Mouse (Mus musculus) heart, adult 2 months (tissue): ENCODE results near the gene Slc22a17. TPM values are rescaled to one million over a fixed set of nuclear protein-coding genes. Genes with fewer than 3 reads are reported as not detected.

Experiments used
- DNase-seq, 2 experiments: peaks; one replicate each; pipeline ENCODE4 v3.0.0; 2021
- H3K27ac ChIP-seq: fragments of 200-600 bp; 2 replicates; pipeline ENCODE4 v1.8.1; 2022
- H3K27me3 ChIP-seq: fragments of 200-500 bp; 2 replicates; pipeline ENCODE4 v1.6.1; 2012; ENCODE audit warnings: mild to moderate bottlenecking, low read length, inconsistent platforms, mixed read lengths; ENCODE audit not compliant: control insufficient read depth, insufficient read depth
- H3K36me3 ChIP-seq: fragments of 200-500 bp; 2 replicates; pipeline ENCODE4 v1.6.1; 2012; ENCODE audit warnings: low read length, inconsistent platforms; ENCODE audit not compliant: control insufficient read depth, insufficient read depth
- H3K4me1 ChIP-seq: fragments of 200-500 bp; 2 replicates; pipeline ENCODE4 v1.6.1; 2011; ENCODE audit warnings: low read length; ENCODE audit not compliant: control insufficient read depth, insufficient read depth
- H3K4me3 ChIP-seq: fragments of 200-600 bp; 2 replicates; pipeline ENCODE4 v1.8.1; 2022
- H3K79me2 ChIP-seq: fragments of 200-500 bp; replicated peaks from 2 replicates; pipeline ENCODE4 v1.6.1; 2012; ENCODE audit warnings: mild to moderate bottlenecking, inconsistent platforms, low read length, moderate library complexity, mixed read lengths; ENCODE audit not compliant: control insufficient read depth, insufficient read depth
- H3K9ac ChIP-seq: fragments of 200-500 bp; 2 replicates; pipeline ENCODE4 v1.6.1; 2012; ENCODE audit warnings: low read depth, mild to moderate bottlenecking, control low read depth, inconsistent platforms, low read length, mixed read lengths
- CTCF ChIP-seq: fragments of 200-600 bp; IDR thresholded peaks from 2 replicates; pipeline ENCODE4 v1.8.1; 2022; ENCODE audit warnings: antibody characterized with exemption, mild to moderate bottlenecking, moderate library complexity
- EP300 ChIP-seq: fragments of 200-500 bp; IDR thresholded peaks from 2 replicates; pipeline ENCODE4 v1.6.1; 2011; ENCODE audit warnings: low read depth, low read length, control low read depth; ENCODE audit not compliant: insufficient read depth
- POLR2A ChIP-seq: fragments of 200-500 bp; IDR thresholded peaks from 2 replicates; pipeline ENCODE4 v1.6.1; 2011; ENCODE audit warnings: mild to moderate bottlenecking, low read depth, low read length, control low read depth; ENCODE audit not compliant: insufficient read depth
- WGBS: fragments of 180-500 bp; shearing (Covaris S2); methylation state at CpG from one replicate; pipeline ENCODE4 v1.1.7; 2018; 5-methylcytosine and 5-hydroxymethylcytosine counted together
- intact Hi-C: fragments of 180-260 bp; cut with DNase I; formaldehyde crosslinking; loops from one replicate; pipeline ENCODE4 v1.15.1; 2025
- polyA plus RNA-seq: library from polyadenylated mRNA; depleted of rRNA; stranded (reverse); fragments of >200 nt; gene quantifications from 2 replicates; pipeline ENCODE4 v1.2.3, GENCODE M21; 2012
- total RNA-seq, 2 experiments: library from RNA; stranded (reverse); gene quantifications; 2 replicates each; pipeline ENCODE4 v1.2.3; 2021

Gene Slc22a17
- total and polyA plus RNA-seq, 3 experiments, result 1.7 to 13.0 (median 2.3) TPM

DNA sequence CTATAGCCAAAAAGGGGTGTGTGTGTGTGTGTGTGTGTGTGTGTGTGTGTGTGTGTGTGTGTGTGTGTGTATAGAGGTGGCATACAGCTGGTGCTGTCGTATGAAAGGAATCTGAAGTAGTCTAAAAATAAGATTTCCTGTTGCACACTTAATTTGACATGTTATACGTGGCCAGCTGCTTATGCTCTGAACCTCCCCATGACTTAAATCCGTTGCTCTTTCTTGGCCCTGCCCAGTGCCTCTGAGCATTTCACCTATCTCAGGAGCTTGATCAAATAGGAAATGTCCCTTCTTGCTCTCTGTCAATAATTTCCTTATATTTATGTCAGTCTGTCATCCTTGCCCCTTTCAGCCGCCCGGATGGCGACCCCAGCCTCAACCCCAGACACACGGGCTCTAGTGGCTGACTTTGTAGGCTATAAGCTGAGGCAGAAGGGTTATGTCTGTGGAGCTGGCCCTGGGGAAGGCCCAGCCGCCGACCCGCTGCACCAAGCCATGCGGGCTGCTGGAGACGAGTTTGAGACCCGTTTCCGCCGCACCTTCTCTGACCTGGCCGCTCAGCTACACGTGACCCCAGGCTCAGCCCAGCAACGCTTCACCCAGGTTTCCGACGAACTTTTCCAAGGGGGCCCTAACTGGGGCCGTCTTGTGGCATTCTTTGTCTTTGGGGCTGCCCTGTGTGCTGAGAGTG is 28.8 kb downstream of the Slc22a17 start:
- DNase-seq, result no peak
- Histone ChIP-seq H3K36me3 (no peaks in the 10 kb centered on the region), H3K27me3 (no peaks in the 10 kb centered on the region), H3K79me2 (no peaks in the 10 kb centered on the region), H3K9ac (peak overlapping the region; percentile 66), H3K27ac (peak overlapping the region; percentile 76), H3K4me1 (peaks cover 2% of the 10 kb centered on the region), H3K4me3 (peak overlapping the region; percentile 8; the same call in 1 of the 2 replicates)
- no peak for TF ChIP-seq CTCF
- no peak for TF ChIP-seq POLR2A
- TF ChIP-seq EP300, result no peak
- 39% methylated on average over 21 of the region's 21 CpGs for WGBS
- intact Hi-C loops, result no loop called here

DNA sequence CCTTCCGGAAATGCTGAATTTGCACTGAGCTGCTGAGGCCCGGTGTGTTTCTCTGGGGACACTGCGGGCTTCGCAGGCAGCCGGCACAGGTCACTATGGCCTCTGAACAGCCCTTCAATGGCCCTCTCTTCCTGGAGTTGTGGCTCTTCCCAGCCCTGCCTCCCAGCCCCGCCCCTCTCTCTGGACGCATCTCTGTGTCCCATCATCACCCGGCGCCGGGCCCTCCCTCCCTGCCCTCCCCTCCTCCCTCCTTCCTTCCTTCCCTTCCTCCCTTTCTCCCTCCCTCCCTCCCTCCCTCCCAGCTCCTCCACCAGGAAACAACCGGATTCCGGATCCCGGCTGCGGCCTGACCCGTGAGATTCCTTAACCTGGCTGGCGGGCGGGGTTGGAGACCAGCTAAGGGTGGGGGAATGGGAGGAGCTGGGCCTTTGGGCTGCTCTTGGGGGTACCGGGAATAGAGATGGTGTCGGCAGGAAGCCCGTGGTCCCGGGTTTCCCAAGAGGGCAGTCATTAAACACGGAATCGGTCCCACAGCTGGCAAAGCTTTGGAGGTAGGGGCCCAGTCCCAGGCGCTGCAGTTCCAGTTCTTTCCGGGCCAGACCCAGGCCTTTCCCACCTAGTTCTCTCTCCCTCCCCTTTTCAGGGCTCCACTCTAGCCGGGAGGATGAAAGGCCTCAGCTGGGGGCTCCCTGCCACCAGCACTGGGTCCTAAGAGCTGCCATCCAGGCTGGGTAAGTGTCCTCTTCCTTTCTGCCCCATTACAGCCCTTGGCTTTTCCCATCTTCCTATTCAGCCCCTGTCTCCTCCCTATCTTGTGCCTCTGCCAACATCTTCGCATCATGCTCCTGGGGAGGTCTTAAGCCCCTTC is 29.5 kb downstream of the Slc22a17 start, which contains the start of the genes Bcl2l2 and Gm20521:
TSS of gene Bcl2l2 (plus strand) at position 224 of the 868 bp plus-strand sequence.
TSS of gene Gm20521 (plus strand) at position 288 of the 868 bp plus-strand sequence.
- Histone ChIP-seq H3K27ac (peak within 1 kb of the TSS; percentile 91), H3K79me2 (no peaks in the 10 kb centered on the region), H3K9ac (peak within 1 kb of the TSS; percentile 68), H3K36me3 (no peaks in the 10 kb centered on the region), H3K4me3 (peak within 1 kb of the TSS; percentile 48), H3K4me1 (peaks cover 2% of the 10 kb centered on the region), H3K27me3 (no peaks in the 10 kb centered on the region)
- intact Hi-C loops, result no loop called here
- peak; percentile 85 to 86 for DNase-seq
- WGBS, result 1% methylated on average over 24 of the region's 27 CpGs
- peak; percentile 65; the same call in 1 of the 2 replicates for TF ChIP-seq EP300
- TF ChIP-seq CTCF, result no peak
- TF ChIP-seq POLR2A, result peak; percentile 95

- Histone ChIP-seq H3K4me3 (peak within 1 kb of the TSS; percentile 81), H3K79me2 (no peaks in the 10 kb centered on the region), H3K27me3 (no peaks in the 10 kb centered on the region), H3K9ac (peak within 1 kb of the TSS; percentile 89), H3K27ac (peak within 1 kb of the TSS; percentile 76), H3K36me3 (no peaks in the 10 kb centered on the region), H3K4me1 (peaks cover 2% of the 10 kb centered on the region; the same call in 1 of the 2 replicates)
- intact Hi-C loops, result no loop called here
- TF ChIP-seq CTCF, result 0 out of 2 replicates have a peak, but pooled peaks have one; percentile 5
- TF ChIP-seq EP300, result no peak
- TF ChIP-seq POLR2A, result 0 out of 2 replicates have a peak, but pooled peaks have one; percentile 20
- peak; percentile 83 to 84 for DNase-seq
- WGBS, result under 1% methylated on average over 54 of the region's 61 CpGs
Observed at GRCm38 (mm10) chr14:54877048-54877715, 35.8 kb downstream of the Slc22a17 start, which contains the start of gene Ppp1r3e. Ppp1r3e (minus strand) TSS chr14:54877550.

- WGBS, result under 1% methylated on average over 69 of the region's 72 CpGs
- peak overlapping the region; percentile 81 for H3K4me3 ChIP-seq
- peak overlapping the region; percentile 76 for H3K27ac ChIP-seq
- intact Hi-C loops, result no loop called here
- no peaks in the 10 kb centered on the region for H3K79me2 ChIP-seq
- no peaks in the 10 kb centered on the region for H3K36me3 ChIP-seq
- 0 out of 2 replicates have a peak, but pooled peaks have one; percentile 43 for TF ChIP-seq POLR2A
- TF ChIP-seq CTCF, result no peak
- no peaks in the 10 kb centered on the region for H3K27me3 ChIP-seq
- peaks cover 2% of the 10 kb centered on the region; the same call in 1 of the 2 replicates for H3K4me1 ChIP-seq
- H3K9ac ChIP-seq, result peak overlapping the region; percentile 89
- DNase-seq, result peak; percentile 92 to 94
Observed at GRCm38 (mm10) chr14:54876539-54877047, 36.3 kb downstream of the Slc22a17 start.

DNA sequence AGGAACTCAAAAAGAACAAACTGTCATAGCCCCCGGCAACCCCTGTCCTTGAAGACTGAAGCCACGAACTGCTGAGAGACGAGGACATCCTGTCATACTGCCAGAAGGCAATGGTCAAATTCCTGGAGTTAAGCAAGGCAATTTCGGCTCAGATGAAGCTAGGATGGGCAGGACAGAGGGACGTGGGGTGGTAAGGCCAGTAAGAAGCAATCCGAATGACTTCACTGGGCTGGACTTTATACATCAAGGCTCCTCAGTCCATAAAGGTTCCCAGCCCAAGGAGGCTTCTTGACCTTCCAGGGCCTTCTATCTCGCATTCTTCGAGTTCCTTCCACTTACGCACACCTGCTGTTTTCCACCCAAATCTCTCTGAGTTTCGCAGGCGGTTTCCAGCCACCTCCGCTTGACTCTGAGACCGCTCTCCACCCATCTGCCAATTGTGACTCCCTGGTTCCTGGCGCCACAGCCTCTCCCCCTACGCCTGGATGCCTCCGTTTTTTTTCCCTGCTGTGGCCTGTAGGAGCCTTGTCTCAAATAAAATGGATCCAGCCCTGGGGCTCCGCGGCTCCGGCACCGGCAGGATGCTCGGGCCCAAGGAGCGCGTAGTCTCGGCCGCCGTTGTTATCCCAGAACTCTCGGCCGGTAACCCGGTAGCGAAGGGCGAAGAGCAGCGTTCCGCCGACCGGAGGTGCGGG is 36.9 kb downstream of the Slc22a17 start:
- H3K4me1 ChIP-seq, result peaks cover 2% of the 10 kb centered on the region; the same call in 1 of the 2 replicates
- no peaks in the 10 kb centered on the region for H3K36me3 ChIP-seq
- TF ChIP-seq EP300, result no peak
- no peak for TF ChIP-seq CTCF
- TF ChIP-seq POLR2A, result no peak
- no peak for DNase-seq
- intact Hi-C loops, result no loop called here
- 6% methylated on average over 36 of the region's 36 CpGs for WGBS
- H3K27me3 ChIP-seq, result no peaks in the 10 kb centered on the region
- peak overlapping the region; percentile 76 for H3K27ac ChIP-seq
- H3K9ac ChIP-seq, result peak overlapping the region; percentile 89
- peak overlapping the region; percentile 81 for H3K4me3 ChIP-seq
- H3K79me2 ChIP-seq, result no peaks in the 10 kb centered on the region
